Mouse (Mus musculus) liver, embryonic 14.5 days (tissue): ENCODE results near the gene Lysmd1. TPM values are rescaled to one million over a fixed set of nuclear protein-coding genes. Genes with fewer than 3 reads are reported as not detected.

Source experiments
- ATAC-seq: fragments of 200-750 bp; cut with Nextera tagmentation; 2 replicates; pipeline ENCODE4 v1.8.0; 2017; ENCODE audit warnings: moderate number of reproducible peaks, mild to moderate bottlenecking, moderate library complexity; ENCODE audit not compliant: insufficient read depth
- DNase-seq, 3 experiments: peaks; one replicate each; pipeline ENCODE4 v3.0.0-alpha.2; 2012 to 2013; ENCODE audit warnings: low read depth in 3 of 3, low spot score in 3 of 3
- H3K27ac ChIP-seq: fragments of 300-500 bp; sonication (generic); 2 replicates; pipeline ENCODE4 v1.5.1; 2014; ENCODE audit warnings: moderate library complexity, mild to moderate bottlenecking, control low read depth, inconsistent platforms
- H3K27me3 ChIP-seq: fragments of 300-500 bp; sonication (generic); 2 replicates; pipeline ENCODE4 v1.6.1; 2014; ENCODE audit warnings: mild to moderate bottlenecking, low read length, moderate library complexity; ENCODE audit not compliant: control insufficient read depth, insufficient read depth
- H3K36me3 ChIP-seq: fragments of 300-500 bp; sonication (generic); replicated peaks from 2 replicates; pipeline ENCODE4 v1.6.1; 2014; ENCODE audit warnings: low read depth; ENCODE audit not compliant: control insufficient read depth, insufficient read depth
- H3K4me1 ChIP-seq, 2 experiments: fragments of 200-500 bp in 1 of 2; fragments of 300-500 bp in 1 of 2; sonication (generic) in 1 of 2; replicated peaks; 2 replicates each; pipeline ENCODE4 v1.6.1; 2012 to 2014; ENCODE audit warnings: antibody characterized with exemption in 1 of 2, inconsistent platforms in 1 of 2, low read length in 1 of 2; ENCODE audit not compliant: control insufficient read depth in 2 of 2, insufficient read depth in 2 of 2
- H3K4me2 ChIP-seq: fragments of 300-500 bp; sonication (generic); 2 replicates; pipeline ENCODE4 v1.6.1; 2014; ENCODE audit warnings: low read depth, mild to moderate bottlenecking, control low read depth, moderate library complexity
- H3K4me3 ChIP-seq, 2 experiments: fragments of 200-500 bp in 1 of 2; fragments of 300-500 bp in 1 of 2; sonication (generic) in 1 of 2; 2 replicates each; pipeline ENCODE4 v1.5.1; 2012 to 2014; ENCODE audit warnings: low read depth in 2 of 2, low read length in 2 of 2, mild to moderate bottlenecking in 2 of 2, control low read depth in 1 of 2, inconsistent platforms in 1 of 2, moderate library complexity in 1 of 2; ENCODE audit not compliant: insufficient read depth in 1 of 2
- H3K9ac ChIP-seq: fragments of 300-500 bp; sonication (generic); replicated peaks from 2 replicates; pipeline ENCODE4 v1.6.1; 2014; ENCODE audit warnings: mild to moderate bottlenecking, control low read depth, moderate library complexity
- H3K9me3 ChIP-seq: fragments of 300-500 bp; sonication (generic); 2 replicates; pipeline ENCODE4 v1.6.1; 2016; ENCODE audit warnings: low read length, mixed read lengths; ENCODE audit not compliant: control insufficient read depth
- CTCF ChIP-seq: IDR thresholded peaks from 2 replicates; pipeline ENCODE4 v1.5.1; 2016; ENCODE audit warnings: antibody characterized with exemption, low read depth, control low read depth
- EP300 ChIP-seq: IDR thresholded peaks from 2 replicates; pipeline ENCODE4 v1.6.1; 2016; ENCODE audit warnings: antibody characterized with exemption, low read depth
- WGBS: fragments of 180-500 bp; shearing (Covaris S2); extraction: QIAGEN DNeasy Blood & Tissue Kit; methylation state at CpG from one replicate; pipeline ENCODE4 v1.1.7; 2014; ENCODE audit not compliant: insufficient replicate concordance; 5-methylcytosine and 5-hydroxymethylcytosine counted together
- polyA plus RNA-seq, 2 experiments: library from polyadenylated mRNA; depleted of rRNA in 1 of 2; stranded (reverse) in 1 of 2; unstranded in 1 of 2; fragments of >200 nt; fragmentation: Nextera tagmentation in 1 of 2; extraction: Ambion mirVana in 1 of 2; gene quantifications; 2 replicates each; pipeline versions ENCODE4 v1.2.1 to v1.2.3; 2012 to 2014

Lysmd1 gene
- polyA plus RNA-seq, 2 experiments, result 3.9 to 5.2 TPM

DNA sequence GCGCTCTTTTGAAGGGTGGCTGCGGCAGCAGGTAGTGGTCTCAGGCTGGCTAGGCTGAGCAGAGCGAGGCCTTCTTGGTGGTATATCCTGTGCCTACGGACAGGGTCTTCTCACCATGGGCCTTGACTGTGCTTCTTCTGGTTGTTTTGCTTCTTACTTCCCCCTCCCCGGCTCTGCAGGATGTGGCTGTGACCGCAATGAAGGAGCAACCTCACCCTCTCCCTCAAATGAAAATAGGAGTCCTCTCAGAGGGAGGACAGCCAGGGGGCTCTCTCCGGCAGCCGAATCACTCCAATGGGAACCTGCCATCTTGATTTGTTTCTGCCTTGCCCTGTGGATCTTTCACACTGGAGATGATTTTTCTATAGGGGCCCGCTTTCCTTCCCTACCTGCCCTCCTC lies 7.6 kb downstream of the Lysmd1 start:
- Histone ChIP-seq H3K9ac (no peak overlapping the region), H3K4me3 (peak overlapping the region; percentile 37 to 41), H3K4me2 (peak overlapping the region; percentile 41), H3K27ac (no peak overlapping the region), H3K9me3 (no peaks in the 10 kb centered on the region), H3K27me3 (no peaks in the 10 kb centered on the region), H3K4me1 (peaks cover 7 to 8% of the 10 kb centered on the region in 2 experiments; a peak in 3 of 4 replicates), H3K36me3 (no peaks in the 10 kb centered on the region)
- no peak for TF ChIP-seq EP300
- TF ChIP-seq CTCF, result no peak; the same call in 1 of the 2 replicates
- ATAC-seq (no peak), DNase-seq (no peak)
- 36% methylated on average over 9 of the region's 9 CpGs for WGBS

DNA sequence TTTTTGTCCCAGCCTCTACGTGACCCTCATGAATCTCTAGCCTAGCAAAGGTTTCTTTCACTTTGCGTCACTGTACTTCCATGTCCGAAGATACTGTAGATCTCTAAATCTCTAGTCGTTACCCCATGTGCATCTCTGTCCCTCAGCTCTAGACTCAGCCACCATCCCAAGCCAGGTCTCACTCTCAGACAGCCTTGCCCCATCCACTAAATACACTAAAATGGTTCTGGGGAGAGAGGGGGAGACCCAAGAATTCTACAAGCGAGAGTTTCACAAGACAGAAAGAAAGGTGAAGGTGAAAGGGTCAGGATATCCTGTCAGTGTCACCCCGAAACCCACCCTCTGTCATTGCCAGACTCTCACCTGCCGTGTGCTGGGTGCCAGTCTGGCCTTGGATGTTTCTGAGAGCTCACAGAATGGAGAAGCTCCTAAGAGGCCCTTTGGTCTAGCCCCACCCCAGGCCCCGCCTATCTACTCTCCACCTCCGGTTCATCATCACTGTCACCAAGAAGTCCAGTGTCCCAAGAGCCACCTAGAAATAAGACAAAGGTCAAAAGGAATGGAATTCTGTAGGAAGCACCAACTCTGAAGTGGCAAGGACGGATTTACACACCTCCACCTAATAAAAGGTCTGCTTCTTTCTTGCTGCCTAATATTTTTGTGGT lies 8.2 kb downstream of the Lysmd1 start, which contains the start of gene Tnfaip8l2:
TSS of gene Tnfaip8l2 (minus strand) at position 409 of the 665 bp plus-strand sequence.
- Histone ChIP-seq H3K9ac (peak within 1 kb of the TSS; percentile 11; the same call in 1 of the 2 replicates), H3K4me2 (peak within 1 kb of the TSS; percentile 41), H3K27ac (no peak within 1 kb of the TSS), H3K9me3 (no peaks in the 10 kb centered on the region), H3K4me1 (peaks cover 7 to 8% of the 10 kb centered on the region in 2 experiments; a peak in 3 of 4 replicates), H3K36me3 (no peaks in the 10 kb centered on the region), H3K4me3 (peak within 1 kb of the TSS; percentile 37 to 41), H3K27me3 (no peaks in the 10 kb centered on the region)
- 44% methylated on average over 10 of the region's 10 CpGs for WGBS
- ATAC-seq, result peak; percentile 72
- TF ChIP-seq EP300 (no peak), CTCF (no peak)
- DNase-seq, result no peak

DNA sequence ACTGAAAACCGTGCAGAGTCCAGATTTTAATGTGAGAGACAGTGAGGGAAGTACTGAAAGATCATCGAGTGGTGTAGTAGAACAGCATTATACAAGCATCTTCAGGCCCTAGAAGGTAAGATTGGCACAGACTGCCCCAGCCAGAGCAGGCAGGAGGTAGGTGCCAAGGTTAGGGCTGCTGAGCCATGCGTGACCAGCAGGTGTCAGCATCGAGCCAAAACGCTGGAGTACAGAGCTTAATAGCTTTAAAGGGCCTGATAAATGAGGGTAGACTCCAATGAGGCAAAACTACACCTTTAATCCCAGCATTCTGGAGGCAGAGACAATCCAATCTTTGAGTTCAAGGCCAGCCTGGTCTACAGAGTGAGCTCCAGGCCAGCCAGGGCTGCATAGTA lies 8.7 kb downstream of the Lysmd1 start:
- DNase-seq (peak; percentile 55 to 73 (median 61)), ATAC-seq (peak; percentile 75)
- Histone ChIP-seq H3K4me2 (peak overlapping the region; percentile 41), H3K36me3 (no peaks in the 10 kb centered on the region), H3K27ac (no peak overlapping the region), H3K27me3 (no peaks in the 10 kb centered on the region), H3K4me3 (no peak overlapping the region), H3K9ac (peak overlapping the region; percentile 11; the same call in 1 of the 2 replicates), H3K9me3 (no peaks in the 10 kb centered on the region), H3K4me1 (peaks cover 7 to 8% of the 10 kb centered on the region in 2 experiments; a peak in 3 of 4 replicates)
- TF ChIP-seq CTCF (peak; percentile 98), EP300 (no peak)
- WGBS, result 8% methylated on average over 5 of the region's 5 CpGs

GRCm38 (mm10) chr3:95147924-95148323 lies 14.0 kb downstream of the Lysmd1 start:
- no peak overlapping the region for H3K27ac ChIP-seq
- WGBS, result 48% methylated on average over 3 of the region's 3 CpGs
- no peaks in the 10 kb centered on the region for H3K4me1 ChIP-seq
- TF ChIP-seq EP300 (no peak), CTCF (no peak)
- H3K9me3 ChIP-seq, result no peaks in the 10 kb centered on the region
- no peaks in the 10 kb centered on the region; the same call in 1 of the 2 replicates for H3K27me3 ChIP-seq
- no peak overlapping the region for H3K4me2 ChIP-seq
- no peak overlapping the region for H3K4me3 ChIP-seq
- DNase-seq (no peak), ATAC-seq (no peak)
- no peak overlapping the region for H3K9ac ChIP-seq
- H3K36me3 ChIP-seq, result no peaks in the 10 kb centered on the region

DNA sequence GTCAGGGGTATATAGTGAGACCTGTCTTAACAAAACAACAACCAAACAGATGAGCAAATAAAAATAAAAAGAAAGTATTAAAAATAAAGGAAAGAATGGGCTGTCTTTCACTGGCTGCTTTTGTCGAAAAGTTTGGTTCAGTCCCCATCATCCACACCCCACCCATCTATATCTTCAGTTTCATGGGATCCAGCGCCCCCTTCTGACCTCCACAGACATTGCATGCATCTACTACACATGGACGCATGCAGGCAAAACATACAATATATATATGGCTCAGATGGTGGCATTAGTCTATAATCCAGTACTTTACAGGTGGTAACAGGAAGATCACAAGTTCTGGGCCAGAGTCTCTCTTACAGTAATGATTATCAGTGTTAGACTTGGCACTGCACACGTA lies 20.0 kb downstream of the Lysmd1 start:
- Histone ChIP-seq H3K9me3 (no peaks in the 10 kb centered on the region), H3K4me3 (no peak overlapping the region), H3K27ac (no peak overlapping the region), H3K36me3 (no peaks in the 10 kb centered on the region), H3K4me2 (no peak overlapping the region), H3K27me3 (no peaks in the 10 kb centered on the region; the same call in 1 of the 2 replicates), H3K4me1 (no peaks in the 10 kb centered on the region), H3K9ac (no peak overlapping the region)
- ATAC-seq, result no peak
- DNase-seq, result no peak
- 36% methylated on average over 4 of the region's 4 CpGs for WGBS
- TF ChIP-seq EP300, result no peak
- peak; percentile 79 for TF ChIP-seq CTCF
